Mouse (Mus musculus): ENCODE measurements around the gene Zfyve27. TPM values are rescaled to one million over a fixed set of nuclear protein-coding genes. Genes with fewer than 3 reads are reported as not detected.

Zfyve27 gene
- total and polyA plus RNA-seq, 3 experiments: 27.0 to 40.2 TPM; not detected in 1

- TF ChIP-seq ZNF384 (IDR thresholded peaks at IDR 0.05; ENCODE audit: low read depth, low read length) (no peak), RCOR1 (IDR thresholded peaks at IDR 0.05; ENCODE audit: low read depth, low read length) (no peak), GABPA (IDR thresholded peaks at IDR 0.05; ENCODE audit: low read depth, low read length) (no peak), JUND (IDR thresholded peaks at IDR 0.05; ENCODE audit: low read depth, low read length) (no peak)
These were observed 65.9 kb downstream of the Zfyve27 start (continued) for GRCm38 (mm10) chr19:42229499-42230287.

DNA sequence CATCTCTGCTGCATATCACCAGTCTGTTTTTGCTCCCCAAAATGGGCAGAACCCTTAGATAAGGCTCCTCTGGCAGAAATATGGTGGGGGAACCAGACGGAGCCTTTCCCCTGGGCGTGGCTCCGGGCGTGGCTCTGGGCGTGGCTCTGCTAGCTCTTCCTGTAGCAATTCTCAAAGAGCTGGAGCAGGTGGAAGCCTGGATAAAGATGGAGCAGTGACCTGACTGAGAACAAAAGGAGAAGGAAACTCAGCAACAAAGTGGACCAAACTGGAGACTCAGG is 66.5 kb downstream of the Zfyve27 start:
- Histone ChIP-seq H3K4me3 (ENCODE audit: control insufficient read depth in 1 of 2, insufficient read depth in 1 of 2, low read depth in 2 of 2, low read length in 2 of 2) (peak overlapping the region; percentile 54 to 55), H3K27ac (ENCODE audit: control insufficient read depth, low read depth, low read length) (peak overlapping the region; percentile 60), H3K27me3 (ENCODE audit: control insufficient read depth in 1 of 2, insufficient read depth in 2 of 2, low read length in 2 of 2) (no peaks in the 10 kb centered on the region), H3K79me2 (ENCODE audit: control insufficient read depth, insufficient read depth, low read length, poor library complexity) (no peaks in the 10 kb centered on the region), H3K4me1 (ENCODE audit: control insufficient read depth in 1 of 2, insufficient read depth in 2 of 2, low read length in 2 of 2) (peaks cover 3 to 15% of the 10 kb centered on the region in 2 experiments; a peak in 3 of 4 replicates), H3K36me3 (ENCODE audit: control insufficient read depth in 1 of 2, insufficient read depth in 2 of 2, low read length in 2 of 2) (peaks cover 0 to 9% of the 10 kb centered on the region in 2 experiments; a peak in 2 of 4 replicates), H3K9me3 (replicated peaks; ENCODE audit: insufficient read depth, low read length) (no peaks in the 10 kb centered on the region), H3K9ac (ENCODE audit: control insufficient read depth, low read depth, low read length, poor library complexity, severe bottlenecking) (peak overlapping the region; percentile 55)
- TF ChIP-seq ETS1 (IDR thresholded peaks at IDR 0.05; ENCODE audit: low read depth, low read length) (peak; percentile 2; the same call in 1 of the 2 replicates), ELF1 (IDR thresholded peaks at IDR 0.05; ENCODE audit: low read depth, low read length) (0 out of 2 replicates have a peak, but pooled peaks have one; percentile 24), RCOR1 (IDR thresholded peaks at IDR 0.05; ENCODE audit: low read depth, low read length) (peak; percentile 47; the same call in 1 of the 2 replicates), KAT2A (conservative IDR thresholded peaks at IDR 0.05; ENCODE audit: low read depth, low read length) (no peak), ZMIZ1 (IDR thresholded peaks at IDR 0.05; ENCODE audit: low read depth, low read length) (no peak), CTCF (IDR thresholded peaks at IDR 0.05 in 2 of 3, conservative IDR thresholded peaks at IDR 0.05 in 1 of 3; ENCODE audit: control insufficient read depth in 1 of 3, insufficient read depth in 1 of 3, low read depth in 2 of 3, low read length in 3 of 3, poor library complexity in 1 of 3, severe bottlenecking in 1 of 3) (no peak), BHLHE40 (IDR thresholded peaks at IDR 0.05; ENCODE audit: borderline replicate concordance, low read depth, low read length) (no peak), MYC (IDR thresholded peaks at IDR 0.05; ENCODE audit: low read depth, low read length) (no peak; the same call in 1 of the 2 replicates), SMC3 (IDR thresholded peaks at IDR 0.05; ENCODE audit: low read depth, low read length) (peak; percentile 8; the same call in 1 of the 2 replicates), TAL1 (IDR thresholded peaks at IDR 0.05; ENCODE audit: low read length) (peak; percentile 39; the same call in 1 of the 2 replicates), CHD1 (IDR thresholded peaks at IDR 0.05; ENCODE audit: low read depth, low read length) (no peak), MAZ (IDR thresholded peaks at IDR 0.05; ENCODE audit: low read depth, low read length) (peak; percentile 70; the same call in 1 of the 2 replicates), EP300 (IDR thresholded peaks at IDR 0.05; ENCODE audit: low read depth in 1 of 2, low read length in 2 of 2) (peak; percentile 13 to 52; a peak in 3 of 4 replicates), TCF12 (IDR thresholded peaks at IDR 0.05; ENCODE audit: low read depth, low read length) (0 out of 2 replicates have a peak, but pooled peaks have one; percentile 10), GATA1 (IDR thresholded peaks at IDR 0.05; ENCODE audit: low read depth, low read length) (peak; percentile 81), MEF2A (IDR thresholded peaks at IDR 0.05; ENCODE audit: extremely low read depth, insufficient replicate concordance, low read depth, low read length, poor library complexity, severe bottlenecking) (no peak), SIN3A (IDR thresholded peaks at IDR 0.05; ENCODE audit: low read length) (peak; percentile 61; the same call in 1 of the 2 replicates), CHD2 (IDR thresholded peaks at IDR 0.05; ENCODE audit: low read length) (no peak)
- DNase-seq (ENCODE audit: low read depth, low spot score): peak; percentile 93

Measured in MEL (cell line).